Mouse (Mus musculus): ENCODE data around the gene Defb35. TPM values are rescaled to one million over a fixed set of nuclear protein-coding genes. Genes with fewer than 3 reads are reported as not detected.
"Not testable (repeated sequence)": the region's sequence is repeated elsewhere in the genome, so short reads cannot be mapped to it uniquely, and the experiment has no call there.

Gene Defb35
- polyA plus RNA-seq (2014; fragmentation: Nextera tagmentation; extraction: Ambion mirVana), result not detected in 2 replicates

DNA sequence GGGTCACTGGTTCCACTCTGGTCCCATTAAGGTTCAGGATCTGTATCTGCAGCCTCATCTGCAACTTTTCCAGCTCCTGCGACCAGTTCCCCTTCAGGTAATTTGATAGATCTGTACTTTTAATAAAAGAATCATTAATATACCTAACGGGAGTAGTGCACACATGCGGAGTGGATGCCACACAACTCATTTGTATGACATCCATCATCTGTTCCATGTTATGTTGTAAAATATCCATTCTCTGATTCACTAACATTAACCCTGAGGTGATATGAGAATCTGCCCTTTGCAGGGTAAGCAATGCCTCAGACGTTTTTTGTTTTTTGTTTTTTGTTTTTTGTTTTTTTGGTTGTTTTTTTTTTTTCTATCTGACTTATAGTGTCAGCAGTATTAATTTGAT lies at the start of gene Defb35:
Gene Defb35 (plus strand): TSS at position 301 of the 400 bp plus-strand sequence.
- not testable (repeated sequence) for H3K9me3 ChIP-seq (ENCODE audit: control insufficient read depth, low read length); H3K4me2 ChIP-seq (ENCODE audit: low read length); H3K27ac ChIP-seq (replicated peaks; ENCODE audit: low read depth, low read length); H3K4me3 ChIP-seq (replicated peaks; ENCODE audit: low read depth, low read length); H3K27me3 ChIP-seq (ENCODE audit: control insufficient read depth, insufficient read depth, low read length); H3K36me3 ChIP-seq (ENCODE audit: control insufficient read depth, insufficient read depth, low read length); ATAC-seq (ENCODE audit: low FRiP score, low TSS enrichment); DNase-seq; H3K9ac ChIP-seq (replicated peaks; ENCODE audit: low read length); H3K4me1 ChIP-seq (ENCODE audit: control insufficient read depth, insufficient read depth, low read length)
- WGBS, result 88% methylated on average over 4 of the region's 4 CpGs

DNA sequence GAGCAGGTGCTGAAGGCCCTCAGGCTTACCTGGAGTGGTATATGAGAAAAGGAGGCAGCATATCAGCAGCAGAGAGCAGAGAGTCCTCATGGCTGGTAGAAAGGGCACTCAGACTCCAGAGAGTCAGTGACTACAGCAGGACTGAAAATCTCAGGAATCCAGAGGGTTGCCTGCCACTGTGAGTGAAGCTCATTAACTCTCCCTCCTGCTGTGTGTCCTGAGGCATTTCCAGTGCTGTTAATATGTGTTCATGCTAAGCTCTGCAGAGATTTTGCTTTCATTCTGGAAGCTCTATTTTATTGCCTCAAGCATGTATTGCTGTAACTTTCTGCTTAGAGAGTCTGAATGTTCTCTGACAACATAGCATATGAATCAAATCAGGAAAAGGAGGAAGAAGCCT lies 31.9 kb upstream of the Defb35 start, which contains the start of gene Defb11:
Gene Defb11 (minus strand): TSS at position 123 of the 400 bp plus-strand sequence.
- H3K9me3 ChIP-seq (ENCODE audit: control insufficient read depth, low read length); H3K27me3 ChIP-seq (ENCODE audit: control insufficient read depth, insufficient read depth, low read length); H3K4me2 ChIP-seq (ENCODE audit: low read length); H3K27ac ChIP-seq (replicated peaks; ENCODE audit: low read depth, low read length); H3K36me3 ChIP-seq (ENCODE audit: control insufficient read depth, insufficient read depth, low read length); H3K9ac ChIP-seq (replicated peaks; ENCODE audit: low read length); H3K4me1 ChIP-seq (ENCODE audit: control insufficient read depth, insufficient read depth, low read length); H3K4me3 ChIP-seq (replicated peaks; ENCODE audit: low read depth, low read length): not testable (repeated sequence)
- DNase-seq (peak; percentile 19), ATAC-seq (ENCODE audit: low FRiP score, low TSS enrichment) (peak; percentile 34; the same call in 1 of the 2 replicates)

DNA sequence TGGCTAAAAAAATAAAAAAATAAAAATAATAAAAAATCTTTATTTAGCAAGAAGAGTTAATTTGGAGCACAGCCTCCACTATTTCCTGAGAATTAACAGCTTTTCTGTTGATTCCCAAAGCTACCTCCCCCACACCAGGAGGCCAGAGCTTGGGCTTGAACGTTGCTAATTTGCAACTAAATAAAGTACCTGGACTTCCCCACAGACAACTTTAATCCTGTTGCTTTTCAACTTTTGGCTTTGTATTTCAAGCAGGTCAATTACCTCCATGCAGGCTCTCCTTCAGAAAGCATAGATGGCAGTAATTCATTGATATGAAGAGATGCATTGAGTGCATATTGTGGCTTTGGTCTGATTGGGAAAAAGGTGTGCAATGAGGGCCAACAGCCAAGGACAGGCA lies 26.2 kb upstream of the Defb35 start:
- H3K36me3 ChIP-seq (ENCODE audit: control insufficient read depth, insufficient read depth, low read length), result no peaks in the 10 kb centered on the region
- DNase-seq (no peak), ATAC-seq (ENCODE audit: low FRiP score, low TSS enrichment) (no peak)
- H3K4me2 ChIP-seq (ENCODE audit: low read length), result no peak overlapping the region
- H3K4me1 ChIP-seq (ENCODE audit: control insufficient read depth, insufficient read depth, low read length), result no peaks in the 10 kb centered on the region
- H3K9me3 ChIP-seq (ENCODE audit: control insufficient read depth, low read length), result no peaks in the 10 kb centered on the region
- 5% methylated on average over 1 of the region's 1 CpGs for WGBS
- H3K9ac ChIP-seq (replicated peaks; ENCODE audit: low read length), result no peak overlapping the region
- H3K27ac ChIP-seq (replicated peaks; ENCODE audit: low read depth, low read length), result no peak overlapping the region
- H3K4me3 ChIP-seq (replicated peaks; ENCODE audit: low read depth, low read length), result no peak overlapping the region
- no peaks in the 10 kb centered on the region for H3K27me3 ChIP-seq (ENCODE audit: control insufficient read depth, insufficient read depth, low read length)

DNA sequence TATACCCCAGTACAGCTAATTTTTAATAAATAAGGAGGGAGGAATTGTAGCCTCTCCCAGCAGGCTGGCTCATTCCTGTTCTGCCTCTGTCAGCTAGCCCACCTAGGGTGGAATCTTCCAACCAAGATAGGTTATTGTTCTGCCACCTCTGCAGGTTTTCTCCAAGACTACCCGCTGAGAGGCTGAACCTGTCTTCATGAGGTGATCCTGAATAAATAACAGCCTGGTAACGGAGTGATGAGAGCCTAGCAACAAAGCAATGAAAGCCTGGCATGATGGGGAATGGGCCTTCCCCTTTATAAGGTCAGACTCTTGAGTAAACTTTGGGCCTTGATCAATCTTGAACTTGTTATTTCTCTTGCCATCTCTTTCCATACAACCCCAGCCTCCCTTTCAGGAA lies 25.6 kb upstream of the Defb35 start:
- H3K4me2 ChIP-seq (ENCODE audit: low read length), result no peak overlapping the region
- ATAC-seq (ENCODE audit: low FRiP score, low TSS enrichment), result no peak
- no peak for DNase-seq
- no peaks in the 10 kb centered on the region for H3K27me3 ChIP-seq (ENCODE audit: control insufficient read depth, insufficient read depth, low read length)
- H3K9me3 ChIP-seq (ENCODE audit: control insufficient read depth, low read length), result no peaks in the 10 kb centered on the region
- no peak overlapping the region for H3K27ac ChIP-seq (replicated peaks; ENCODE audit: low read depth, low read length)
- no peaks in the 10 kb centered on the region for H3K36me3 ChIP-seq (ENCODE audit: control insufficient read depth, insufficient read depth, low read length)
- no peaks in the 10 kb centered on the region for H3K4me1 ChIP-seq (ENCODE audit: control insufficient read depth, insufficient read depth, low read length)
- no peak overlapping the region for H3K9ac ChIP-seq (replicated peaks; ENCODE audit: low read length)
- H3K4me3 ChIP-seq (replicated peaks; ENCODE audit: low read depth, low read length), result no peak overlapping the region
- WGBS, result 18% methylated on average over 2 of the region's 2 CpGs

DNA sequence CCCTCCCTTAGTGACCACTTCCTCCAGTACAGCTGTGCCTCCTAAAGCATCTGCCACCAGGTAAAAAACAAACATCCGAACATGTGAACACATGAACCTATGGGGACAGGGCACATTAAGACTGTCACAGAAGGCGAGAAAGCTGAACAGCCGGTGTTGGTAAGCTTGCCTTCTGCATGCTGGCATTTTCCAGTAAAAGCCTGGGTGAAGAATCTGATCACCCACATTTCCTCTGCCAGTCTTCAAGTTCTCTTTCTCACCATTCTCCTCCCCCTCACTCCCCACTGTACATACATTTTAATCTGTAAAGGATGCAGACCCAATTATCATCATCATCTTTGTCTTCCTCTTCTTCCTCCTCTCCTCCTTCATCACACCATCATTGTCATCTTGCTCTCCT lies 22.5 kb upstream of the Defb35 start:
- Histone ChIP-seq H3K27ac (replicated peaks; ENCODE audit: low read depth, low read length) (no peak overlapping the region), H3K4me1 (ENCODE audit: control insufficient read depth, insufficient read depth, low read length) (no peaks in the 10 kb centered on the region), H3K9me3 (ENCODE audit: control insufficient read depth, low read length) (no peaks in the 10 kb centered on the region), H3K4me2 (ENCODE audit: low read length) (no peak overlapping the region), H3K4me3 (replicated peaks; ENCODE audit: low read depth, low read length) (no peak overlapping the region), H3K36me3 (ENCODE audit: control insufficient read depth, insufficient read depth, low read length) (no peaks in the 10 kb centered on the region), H3K9ac (replicated peaks; ENCODE audit: low read length) (no peak overlapping the region), H3K27me3 (ENCODE audit: control insufficient read depth, insufficient read depth, low read length) (no peaks in the 10 kb centered on the region)
- ATAC-seq (ENCODE audit: low FRiP score, low TSS enrichment), result no peak
- no peak for DNase-seq
- 95% methylated on average over 3 of the region's 3 CpGs for WGBS

DNA sequence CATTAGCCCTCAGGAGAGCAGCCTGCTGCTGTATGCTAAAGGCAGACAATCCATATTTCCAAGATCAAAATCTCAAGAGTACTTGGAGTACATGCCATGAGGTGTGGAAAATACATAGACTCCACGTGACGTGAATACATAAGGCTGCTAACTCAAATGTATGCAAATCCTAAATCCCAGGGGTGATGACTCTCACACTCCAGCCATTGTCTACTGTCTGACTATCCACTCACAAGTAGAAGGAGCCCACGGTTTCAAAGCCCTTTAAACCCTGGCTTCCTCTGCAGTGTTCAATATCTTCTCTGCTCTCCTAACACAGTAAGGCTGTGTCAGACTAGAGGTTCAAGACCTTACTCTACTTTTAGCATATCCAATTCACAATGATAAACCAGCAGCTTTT lies 7.4 kb upstream of the Defb35 start:
- peak; percentile 40; the same call in 1 of the 2 replicates for ATAC-seq (ENCODE audit: low FRiP score, low TSS enrichment)
- not testable (repeated sequence) for H3K27ac ChIP-seq (replicated peaks; ENCODE audit: low read depth, low read length); H3K36me3 ChIP-seq (ENCODE audit: control insufficient read depth, insufficient read depth, low read length); H3K9ac ChIP-seq (replicated peaks; ENCODE audit: low read length); H3K27me3 ChIP-seq (ENCODE audit: control insufficient read depth, insufficient read depth, low read length); H3K4me1 ChIP-seq (ENCODE audit: control insufficient read depth, insufficient read depth, low read length); H3K9me3 ChIP-seq (ENCODE audit: control insufficient read depth, low read length); H3K4me2 ChIP-seq (ENCODE audit: low read length); H3K4me3 ChIP-seq (replicated peaks; ENCODE audit: low read depth, low read length)
- 33% methylated on average over 3 of the region's 3 CpGs for WGBS
- DNase-seq, result peak; percentile 25

DNA sequence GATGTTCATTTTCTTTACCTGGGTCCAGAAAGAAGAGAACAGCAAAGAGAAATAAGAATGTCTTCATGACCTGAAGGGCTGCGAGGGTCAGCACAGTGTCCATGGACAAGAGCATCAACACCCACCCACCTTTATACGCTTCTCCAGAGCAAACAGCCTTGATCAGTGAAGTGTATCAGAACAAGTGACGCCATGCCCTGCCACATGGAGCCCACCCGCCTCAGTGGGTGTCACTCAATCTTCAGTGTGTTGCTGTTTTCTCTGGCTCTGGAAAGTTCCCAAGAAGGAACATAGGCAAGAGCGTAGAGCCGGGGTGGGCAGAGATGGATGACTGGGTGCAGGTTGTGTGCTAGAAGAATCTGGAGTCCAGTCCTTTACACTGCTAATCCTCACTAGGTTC lies 5.5 kb upstream of the Defb35 start, which contains the start of gene Defb15:
Gene Defb15 (minus strand): TSS at position 101 of the 400 bp plus-strand sequence.
- DNase-seq, result no peak
- H3K4me3 ChIP-seq (replicated peaks; ENCODE audit: low read depth, low read length), result no peak within 1 kb of the TSS
- H3K4me2 ChIP-seq (ENCODE audit: low read length), result no peak within 1 kb of the TSS
- no peaks in the 10 kb centered on the region for H3K27me3 ChIP-seq (ENCODE audit: control insufficient read depth, insufficient read depth, low read length)
- no peak within 1 kb of the TSS for H3K27ac ChIP-seq (replicated peaks; ENCODE audit: low read depth, low read length)
- ATAC-seq (ENCODE audit: low FRiP score, low TSS enrichment), result no peak
- H3K9ac ChIP-seq (replicated peaks; ENCODE audit: low read length), result no peak within 1 kb of the TSS
- no peaks in the 10 kb centered on the region for H3K36me3 ChIP-seq (ENCODE audit: control insufficient read depth, insufficient read depth, low read length)
- H3K4me1 ChIP-seq (ENCODE audit: control insufficient read depth, insufficient read depth, low read length), result no peaks in the 10 kb centered on the region
- H3K9me3 ChIP-seq (ENCODE audit: control insufficient read depth, low read length), result no peaks in the 10 kb centered on the region
- WGBS, result 91% methylated on average over 6 of the region's 6 CpGs

DNA sequence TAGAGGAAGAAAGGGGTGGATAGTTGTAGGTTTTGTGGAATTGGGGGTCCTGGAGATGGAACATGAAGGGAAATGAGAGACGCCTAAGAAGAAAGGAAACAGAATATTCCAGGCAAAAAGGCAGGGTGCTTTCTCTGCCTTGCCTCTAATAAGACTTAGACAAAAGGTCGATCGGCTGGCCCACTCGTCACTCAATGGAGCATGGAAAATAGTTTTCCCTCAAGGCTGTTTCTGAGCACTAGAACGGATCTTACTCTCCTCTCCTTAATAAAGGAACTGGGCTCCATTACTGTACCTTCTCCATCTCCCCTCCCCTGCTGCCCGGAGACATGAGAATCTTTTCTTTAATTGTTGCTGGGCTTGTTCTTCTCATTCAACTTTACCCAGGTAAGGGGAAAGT lies 8.3 kb downstream of the Defb35 start, which contains the start of gene Defb13:
Gene Defb13 (plus strand): TSS at position 301 of the 400 bp plus-strand sequence.
- H3K27ac ChIP-seq (replicated peaks; ENCODE audit: low read depth, low read length), result no peak within 1 kb of the TSS
- H3K27me3 ChIP-seq (ENCODE audit: control insufficient read depth, insufficient read depth, low read length), result no peaks in the 10 kb centered on the region
- no peaks in the 10 kb centered on the region for H3K4me1 ChIP-seq (ENCODE audit: control insufficient read depth, insufficient read depth, low read length)
- no peak within 1 kb of the TSS for H3K4me2 ChIP-seq (ENCODE audit: low read length)
- no peaks in the 10 kb centered on the region for H3K36me3 ChIP-seq (ENCODE audit: control insufficient read depth, insufficient read depth, low read length)
- H3K9me3 ChIP-seq (ENCODE audit: control insufficient read depth, low read length), result no peaks in the 10 kb centered on the region
- H3K9ac ChIP-seq (replicated peaks; ENCODE audit: low read length), result no peak within 1 kb of the TSS
- ATAC-seq (ENCODE audit: low FRiP score, low TSS enrichment) (no peak), DNase-seq (no peak)
- 87% methylated on average over 6 of the region's 6 CpGs for WGBS
- no peak within 1 kb of the TSS for H3K4me3 ChIP-seq (replicated peaks; ENCODE audit: low read depth, low read length)

DNA sequence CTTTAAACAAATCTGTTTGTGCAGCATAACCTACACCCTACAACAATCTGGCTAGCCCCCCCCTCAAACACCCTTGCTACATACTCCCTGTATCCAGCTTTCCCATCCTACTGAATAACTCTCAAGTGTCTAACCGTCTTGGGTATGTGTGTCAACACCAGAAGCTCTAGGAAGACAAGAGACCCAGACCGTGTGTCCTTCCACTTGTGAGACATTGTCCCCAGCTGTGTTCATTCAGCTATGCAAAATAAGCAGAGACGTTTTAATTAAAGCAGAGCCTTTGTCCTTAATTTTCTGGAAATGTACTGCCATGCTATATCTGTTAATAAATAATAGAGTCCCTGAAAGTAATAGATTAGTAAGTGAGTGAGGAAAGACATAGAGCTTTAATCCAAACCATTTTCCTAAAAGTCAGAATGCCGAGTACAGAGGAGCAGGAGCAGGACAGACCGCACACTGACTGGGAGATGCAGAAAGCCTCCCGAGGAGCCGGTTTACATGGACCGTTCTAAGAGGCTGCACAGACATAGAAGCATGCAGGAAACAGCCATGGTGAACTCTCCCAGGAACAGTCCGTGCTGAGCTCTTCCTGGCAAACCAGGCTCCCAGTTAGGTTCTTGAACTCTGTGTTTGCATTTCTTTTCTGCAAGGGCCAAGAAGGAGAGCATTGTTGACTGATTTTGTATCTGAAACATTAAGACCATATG lies 9.3 kb downstream of the Defb35 start:
- H3K4me2 ChIP-seq (ENCODE audit: low read length), result no peak overlapping the region
- WGBS, result 58% methylated on average over 9 of the region's 9 CpGs
- ATAC-seq (ENCODE audit: low FRiP score, low TSS enrichment), result no peak
- no peaks in the 10 kb centered on the region for H3K27me3 ChIP-seq (ENCODE audit: control insufficient read depth, insufficient read depth, low read length)
- no peak overlapping the region for H3K9ac ChIP-seq (replicated peaks; ENCODE audit: low read length)
- no peak overlapping the region for H3K27ac ChIP-seq (replicated peaks; ENCODE audit: low read depth, low read length)
- no peaks in the 10 kb centered on the region for H3K9me3 ChIP-seq (ENCODE audit: control insufficient read depth, low read length)
- H3K36me3 ChIP-seq (ENCODE audit: control insufficient read depth, insufficient read depth, low read length), result no peaks in the 10 kb centered on the region
- no peak for DNase-seq
- no peak overlapping the region for H3K4me3 ChIP-seq (replicated peaks; ENCODE audit: low read depth, low read length)
- no peaks in the 10 kb centered on the region for H3K4me1 ChIP-seq (ENCODE audit: control insufficient read depth, insufficient read depth, low read length)
